Mouse (Mus musculus) cerebellum, postnatal 10 days (tissue): ENCODE measurements at regions not wholly inside any gene's neighbourhood (a gene's known extent, or its start where the extent isn't known, plus 50 kb on each side); places are given as distances from the start of the nearest gene placed in this dataset.

Source experiments
- DNase-seq, 2 experiments: peaks; one replicate each; pipeline ENCODE4 v3.0.0; 2021; ENCODE audit warnings: mixed read lengths in 2 of 2

DNA sequence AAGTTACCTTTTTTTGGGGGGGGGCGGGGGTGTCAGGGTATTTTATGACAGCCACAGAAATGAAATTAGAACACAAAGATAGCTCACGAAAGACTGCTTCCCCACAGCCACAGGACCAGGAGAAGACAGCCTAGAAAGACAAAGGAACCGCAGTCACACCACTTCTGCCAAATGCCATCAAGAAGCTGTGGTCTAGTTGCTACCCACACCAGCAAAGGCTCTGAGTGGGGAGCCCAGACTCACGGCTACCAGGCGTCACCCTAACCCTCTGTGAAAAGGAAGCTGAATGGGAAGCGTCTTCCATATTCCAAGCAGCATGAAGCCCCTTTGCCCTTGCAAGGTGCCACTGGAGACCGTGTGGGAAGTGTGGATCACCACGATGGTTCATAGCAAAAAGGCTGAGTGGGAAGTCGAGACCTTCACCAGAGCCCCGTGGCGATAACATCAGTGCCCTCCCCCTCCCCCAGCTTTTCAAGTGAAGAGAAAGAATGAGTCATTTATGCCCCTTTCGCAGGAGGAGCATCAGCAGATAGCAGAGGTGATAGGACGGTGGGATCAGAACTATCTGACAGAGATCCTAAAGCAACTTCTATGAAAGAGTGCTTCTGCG is 91.3 kb upstream of the Spdye4c start:
- no peak for DNase-seq

DNA sequence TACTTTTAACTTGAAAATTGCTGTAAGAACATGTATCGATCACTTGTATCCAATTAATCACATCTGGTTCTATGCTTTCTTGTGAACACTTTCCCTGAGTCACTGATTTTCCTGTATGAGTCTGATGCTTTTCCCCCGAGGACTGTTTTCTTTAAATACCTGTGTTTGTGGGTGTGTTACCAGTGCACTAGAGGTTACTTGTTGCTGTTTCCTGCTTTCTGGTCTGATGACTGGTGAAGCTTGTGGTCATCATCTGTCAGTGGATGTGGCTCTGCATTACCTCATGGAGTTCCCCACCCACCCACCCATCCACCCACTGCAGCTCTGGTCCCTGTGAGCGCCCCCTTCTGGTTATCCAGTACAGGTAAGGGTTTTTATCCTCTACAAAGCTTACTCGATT is 88.3 kb upstream of the Spdye4c start:
- DNase-seq, result peak; percentile 16 to 31

DNA sequence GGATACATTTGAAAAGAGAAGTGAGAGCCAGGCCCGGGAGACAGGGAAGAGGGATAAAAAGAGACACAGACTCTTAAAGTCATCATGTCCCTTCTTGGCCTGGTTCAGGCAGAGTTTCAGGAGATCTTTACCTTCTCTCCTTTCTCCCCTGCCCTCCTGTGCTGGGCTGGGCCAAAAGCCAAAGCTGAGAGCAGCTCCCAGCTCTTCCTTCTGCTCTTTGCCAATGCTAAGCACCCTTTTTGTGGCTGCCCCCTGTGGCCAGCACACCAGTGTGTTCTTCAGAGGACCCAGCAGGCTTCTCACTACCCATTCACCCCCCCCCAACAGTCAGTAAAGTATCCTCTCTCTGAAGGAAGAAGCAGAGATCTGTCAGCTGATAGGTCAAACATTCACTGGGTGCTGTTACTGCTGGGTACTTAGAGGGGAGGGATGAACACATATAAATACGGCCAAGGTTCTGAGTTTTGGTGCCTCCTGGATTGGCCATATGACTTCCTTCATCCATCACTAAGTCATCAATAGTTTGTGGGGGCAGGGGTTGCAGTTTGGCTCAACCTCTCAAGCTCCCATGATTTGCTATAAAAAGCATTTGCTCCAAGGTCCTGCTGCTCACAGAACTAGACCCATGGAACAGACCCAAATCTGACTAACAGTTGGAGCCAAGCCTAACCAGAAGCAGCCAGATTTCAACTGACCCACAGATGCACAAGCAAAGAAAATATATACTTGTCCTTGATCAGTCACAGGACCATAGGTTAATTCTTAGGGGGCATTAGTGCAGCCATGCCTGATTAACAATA is 87.7 kb upstream of the Spdye4c start:
- peak; percentile 70 to 79 for DNase-seq

DNA sequence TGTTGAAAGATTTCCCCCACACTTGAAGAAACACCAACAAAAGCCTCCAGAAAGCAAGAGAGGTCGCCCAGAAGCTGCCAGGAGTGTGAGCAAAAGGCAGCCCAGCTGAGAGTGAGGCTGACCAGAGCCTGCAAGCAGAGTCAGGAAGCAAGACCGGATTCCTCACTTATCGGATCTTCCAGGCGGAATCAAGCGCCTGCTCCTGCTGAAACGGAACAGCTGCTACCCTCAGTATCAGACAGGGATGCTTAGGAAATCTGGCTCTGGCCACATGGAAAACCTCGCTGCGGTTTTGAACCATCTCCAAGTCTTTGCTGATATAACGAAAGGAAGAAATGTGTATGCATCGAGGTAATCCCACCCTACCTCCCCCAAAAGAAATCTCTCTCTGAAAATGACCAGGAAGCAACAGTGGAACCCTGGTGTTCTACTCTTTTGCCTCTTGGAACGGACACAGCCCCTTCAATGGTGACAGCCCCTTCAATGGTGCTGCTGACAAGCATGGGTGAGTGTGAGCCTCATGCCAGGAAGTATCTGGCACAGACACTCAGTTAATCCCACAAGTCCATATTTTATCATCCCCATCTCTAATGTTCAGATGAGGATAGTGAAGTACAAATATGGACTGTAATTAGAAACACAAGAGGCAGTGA is 83.3 kb upstream of the Spdye4c start:
- peak; percentile 79 to 81 for DNase-seq

DNA sequence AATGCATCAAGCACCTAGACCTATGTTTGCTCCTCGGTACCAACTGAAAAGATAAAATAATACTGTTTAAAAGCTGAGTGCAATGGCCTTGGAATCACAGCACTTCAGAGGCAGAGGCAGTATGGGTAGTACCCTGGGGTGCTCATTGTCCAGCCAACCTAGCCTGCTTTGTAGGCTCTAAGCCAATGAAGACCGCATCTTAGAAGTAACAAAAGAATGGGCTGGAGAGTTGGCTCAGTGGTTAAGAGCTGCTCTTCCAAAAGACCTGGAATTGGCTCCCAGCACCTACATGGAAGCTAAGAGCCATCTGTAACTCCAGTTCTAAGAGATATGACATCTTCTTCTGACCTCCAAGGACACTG is 82.8 kb upstream of the Spdye4c start:
- DNase-seq, result peak; percentile 55 to 62

DNA sequence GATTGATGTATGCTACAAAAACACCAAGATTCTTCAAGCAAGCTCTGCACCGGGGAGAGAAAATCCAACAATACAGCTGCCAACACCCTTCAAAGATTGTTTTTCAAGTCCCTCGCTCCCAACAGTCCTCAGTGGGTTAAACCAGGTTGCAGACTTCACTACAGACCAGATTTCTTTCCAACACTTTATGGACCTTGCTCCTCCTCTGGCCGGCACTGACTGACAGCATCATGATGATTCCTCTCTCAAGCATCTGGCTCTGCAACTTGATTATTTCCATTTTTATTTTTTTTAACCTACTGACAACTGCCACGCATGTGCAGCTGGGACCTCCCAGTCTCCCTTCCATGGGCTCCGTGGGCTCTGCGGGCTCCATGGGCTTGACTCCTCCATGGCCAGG is 79.7 kb upstream of the Spdye4c start:
- no peak for DNase-seq

DNA sequence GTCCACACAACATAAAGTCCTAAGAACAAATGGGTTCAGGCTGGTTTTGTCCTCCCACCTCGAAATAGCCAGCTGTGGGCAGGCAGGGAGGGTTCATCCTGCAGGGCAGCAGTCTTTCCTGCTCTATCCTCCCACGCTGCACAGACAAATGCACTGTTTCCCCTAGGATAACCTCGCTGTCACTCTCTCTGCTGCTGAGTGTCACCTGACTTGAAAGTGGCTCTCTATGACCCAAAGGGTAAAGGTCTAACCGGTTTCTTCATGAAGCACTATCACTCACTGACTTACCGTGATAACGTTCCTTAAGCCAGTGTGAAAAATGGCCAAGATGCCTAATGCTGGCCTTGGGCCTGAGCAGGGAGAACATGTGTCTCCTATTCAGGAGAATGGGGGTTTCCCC is 78.2 kb upstream of the Spdye4c start:
- DNase-seq, result no peak

DNA sequence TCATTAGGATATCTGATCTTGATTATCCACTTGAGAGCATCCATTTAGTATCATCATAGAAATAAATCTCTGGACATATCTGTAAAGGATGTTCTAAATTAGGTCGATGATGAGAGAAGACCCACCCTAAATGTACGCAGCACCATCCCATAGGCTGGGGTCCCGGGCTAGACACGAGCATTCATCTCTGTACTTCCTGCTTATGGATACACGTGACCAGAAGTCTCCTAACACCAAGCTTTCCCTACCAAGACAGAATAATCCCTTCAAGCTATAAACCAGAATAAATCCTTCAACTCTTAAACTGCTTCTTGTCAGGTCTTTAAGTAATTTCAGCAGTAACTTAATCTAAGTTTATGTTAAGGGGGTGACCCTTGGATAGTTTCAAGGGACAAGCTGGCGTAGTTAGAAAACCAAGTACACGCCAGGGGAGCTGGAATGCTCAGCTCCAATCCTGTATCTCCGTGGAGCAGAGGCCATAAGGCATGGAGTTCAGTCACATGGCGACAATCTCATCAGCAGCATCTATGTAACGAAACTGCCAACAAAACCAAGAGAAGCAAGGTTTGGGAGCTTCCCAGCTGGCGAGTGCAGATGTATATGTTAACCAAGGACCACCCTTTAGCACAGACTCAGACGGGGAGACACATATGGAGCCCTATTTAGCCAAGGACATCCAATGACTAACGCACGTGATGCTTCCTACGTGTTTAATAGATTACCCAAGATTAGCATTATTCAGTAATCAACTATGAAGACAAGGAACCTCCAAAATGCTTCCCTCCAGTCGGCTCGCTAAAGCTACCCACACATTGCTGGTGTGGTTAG is 76.3 kb upstream of the Spdye4c start:
- no peak for DNase-seq

DNA sequence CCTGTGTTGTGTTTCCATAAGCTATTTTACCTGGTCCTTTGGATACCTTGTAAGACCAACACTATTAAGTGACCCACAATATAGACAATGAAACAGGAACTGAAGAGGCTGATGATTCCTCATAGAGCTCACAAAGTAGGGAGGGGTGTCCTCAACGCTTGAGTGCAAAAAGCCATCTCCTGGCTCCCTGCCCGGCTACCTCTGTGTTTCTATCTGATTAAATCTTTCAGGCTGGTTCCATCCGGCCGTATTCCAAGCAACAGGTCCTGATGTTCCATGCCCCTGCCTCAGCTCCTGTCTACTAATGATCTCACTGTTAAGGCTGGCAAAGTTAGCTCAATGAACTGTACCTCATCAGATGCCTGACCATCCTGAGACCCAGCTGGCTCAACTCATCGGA is 75.3 kb upstream of the Spdye4c start:
- peak; percentile 80 to 81 for DNase-seq

DNA sequence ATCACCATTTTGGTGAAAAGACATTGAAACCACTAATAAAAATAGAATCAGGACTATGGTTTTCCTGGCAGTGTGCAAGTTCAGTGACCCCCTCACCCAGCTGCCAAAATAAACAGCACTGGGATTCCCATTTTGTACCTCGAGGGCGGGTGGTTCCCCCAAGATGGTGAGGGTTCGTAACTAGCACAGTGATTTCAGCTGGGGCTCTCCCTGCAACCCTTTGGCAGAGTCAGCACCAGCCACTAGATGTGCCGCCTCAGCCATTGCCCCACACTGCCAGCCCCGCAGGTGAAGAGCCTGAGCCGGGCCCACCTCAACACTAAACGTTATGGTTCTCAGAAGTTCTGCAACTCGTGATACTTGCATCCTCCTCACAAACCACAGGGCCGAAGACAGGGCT is 74.3 kb upstream of the Spdye4c start:
- DNase-seq, result no peak

DNA sequence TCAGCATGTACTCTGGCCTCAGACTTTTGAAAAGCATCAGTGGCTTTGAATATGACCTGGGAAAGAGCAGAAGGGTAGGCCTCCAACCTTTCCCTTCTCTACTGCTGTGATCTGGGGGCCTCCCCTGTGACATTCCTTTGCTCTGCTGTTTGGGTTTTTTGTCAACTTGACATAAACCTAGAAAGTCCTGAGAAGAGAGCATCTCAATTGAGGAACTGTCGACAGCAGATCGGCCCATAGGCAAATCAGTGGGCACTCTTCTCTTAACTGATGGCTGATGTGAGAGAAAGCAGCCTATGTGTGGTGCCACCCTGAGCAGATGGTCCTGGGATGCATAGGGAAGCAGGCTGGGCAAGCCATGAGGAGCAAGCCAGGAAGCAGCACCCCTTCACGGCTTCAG is 72.9 kb upstream of the Spdye4c start:
- DNase-seq, result no peak

DNA sequence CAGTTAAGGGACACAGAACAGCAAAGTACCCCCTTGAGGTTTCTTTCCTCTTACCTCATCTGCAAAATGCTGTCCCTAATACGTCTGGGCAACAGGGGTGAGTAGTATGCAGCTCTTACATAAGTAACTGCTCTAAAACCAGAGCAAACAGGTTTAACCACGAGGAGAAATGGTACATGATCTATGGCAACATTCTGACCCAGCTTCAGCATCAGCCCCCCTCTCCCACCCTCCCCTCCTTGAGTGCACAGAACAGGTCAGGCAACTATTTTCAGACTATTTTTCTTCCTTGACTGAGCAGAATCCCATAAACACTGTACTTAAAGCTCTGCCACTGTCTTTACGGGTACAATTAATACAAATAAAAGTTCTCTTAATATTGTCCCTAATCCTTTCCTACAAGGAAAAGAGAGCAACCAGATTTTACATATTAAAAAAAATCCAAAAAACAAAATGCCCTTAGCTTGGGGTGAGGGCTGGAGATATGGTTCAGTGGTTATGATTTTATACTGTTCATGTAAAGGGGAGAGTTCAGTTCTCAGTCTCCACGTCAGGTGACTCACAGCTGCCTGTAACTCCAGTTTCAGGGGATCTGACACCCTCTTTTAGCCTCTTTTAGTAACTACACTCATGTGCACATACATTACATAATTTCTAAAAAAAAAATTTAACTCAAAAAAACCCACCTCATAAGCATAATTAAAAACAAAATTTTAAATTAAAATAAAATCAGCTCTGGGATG is 69.1 kb upstream of the Spdye4c start:
- DNase-seq, result no peak

DNA sequence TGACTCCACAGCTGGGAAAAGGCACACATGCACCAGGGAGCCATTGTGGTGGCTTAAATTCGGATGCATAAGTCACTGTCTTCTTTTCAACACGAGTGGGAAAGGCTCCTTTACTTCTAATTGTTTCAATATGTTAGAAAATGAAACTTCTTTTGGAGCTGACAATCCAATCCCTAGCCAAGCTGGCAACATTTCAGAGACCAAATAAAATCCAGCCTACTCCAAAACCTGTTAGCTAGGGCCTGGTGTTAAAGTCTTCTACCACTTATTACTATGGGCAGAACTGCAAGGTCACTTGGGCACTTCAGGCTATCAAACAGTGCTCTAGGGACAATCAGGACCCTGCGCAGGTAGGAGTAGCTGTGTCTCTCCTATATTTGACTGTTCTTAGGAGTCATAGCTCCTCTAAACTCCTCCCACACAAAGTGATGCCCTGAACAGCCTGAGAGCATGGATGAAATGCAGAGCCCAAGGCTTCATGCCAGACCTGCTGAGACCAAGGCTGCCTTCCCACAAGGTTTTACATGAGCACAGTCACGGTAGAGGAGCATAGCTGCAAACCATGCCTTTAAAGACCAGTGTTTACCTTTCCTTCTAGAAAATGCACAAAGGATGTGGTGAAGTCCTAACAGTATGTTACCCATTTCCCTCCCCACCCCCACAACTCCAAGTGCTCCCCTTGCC is 67.4 kb upstream of the Spdye4c start:
- DNase-seq, result peak; percentile 70 to 71

DNA sequence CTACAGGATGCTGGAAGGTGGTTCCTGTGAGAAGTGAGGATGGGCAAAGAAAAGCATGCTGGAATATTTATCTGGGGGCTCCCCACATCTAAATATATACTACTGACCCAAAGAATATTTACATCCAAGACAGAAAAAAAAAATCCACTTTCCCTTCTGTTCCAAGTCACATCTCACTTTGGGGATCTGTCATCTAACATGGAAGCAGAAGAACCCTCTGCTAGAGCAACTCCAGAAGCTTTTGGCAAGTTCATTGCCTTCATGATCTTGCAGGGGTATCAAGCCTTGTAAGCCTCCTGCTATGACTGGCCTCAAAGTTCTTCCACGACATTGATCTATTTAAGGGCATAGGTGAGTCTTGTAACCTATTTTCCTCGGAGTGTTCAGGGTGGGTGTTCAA is 64.9 kb upstream of the Spdye4c start:
- DNase-seq, result no peak

DNA sequence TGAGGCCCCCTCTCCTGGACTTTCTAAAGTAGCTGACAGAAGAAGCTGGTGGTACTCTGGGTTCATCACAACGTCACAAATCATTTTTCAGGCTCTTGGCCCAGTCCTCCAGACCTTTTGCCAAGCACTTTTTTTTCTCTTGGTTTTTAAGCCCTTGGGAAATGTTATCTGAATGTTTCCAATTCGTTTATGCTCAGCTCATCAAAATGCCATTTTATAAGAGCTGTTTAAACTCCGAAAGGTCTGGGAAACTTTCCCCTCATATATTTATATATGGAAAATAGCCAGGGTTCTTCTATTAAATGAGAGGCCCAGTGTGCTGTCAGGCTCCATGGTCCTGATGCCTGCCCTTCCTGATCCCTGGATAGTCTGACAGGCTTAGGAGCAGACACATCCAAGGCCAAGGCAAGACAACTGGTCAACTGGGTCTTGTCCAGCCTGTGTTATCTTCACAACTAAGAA is 64.1 kb upstream of the Spdye4c start:
- DNase-seq, result no peak

DNA sequence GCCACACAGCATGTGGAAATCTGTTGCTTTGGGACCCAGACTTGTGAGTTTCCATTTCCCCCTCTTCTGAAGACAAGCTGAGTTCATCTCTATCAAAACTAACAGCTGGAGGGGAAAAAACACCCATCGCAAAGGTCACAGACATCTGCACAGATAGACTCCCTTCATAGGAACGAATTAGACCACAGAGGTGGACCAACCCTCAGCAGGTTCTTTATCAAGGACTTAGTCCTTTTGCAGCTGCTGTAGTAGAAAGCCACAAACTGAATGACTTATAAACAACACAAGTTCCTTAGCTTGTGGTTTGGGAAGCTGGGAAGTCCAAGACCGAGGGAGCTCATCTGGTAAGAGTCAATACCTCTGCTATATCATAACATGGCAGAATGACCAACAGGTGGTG is 54.7 kb upstream of the Spdye4c start:
- DNase-seq, result no peak

DNA sequence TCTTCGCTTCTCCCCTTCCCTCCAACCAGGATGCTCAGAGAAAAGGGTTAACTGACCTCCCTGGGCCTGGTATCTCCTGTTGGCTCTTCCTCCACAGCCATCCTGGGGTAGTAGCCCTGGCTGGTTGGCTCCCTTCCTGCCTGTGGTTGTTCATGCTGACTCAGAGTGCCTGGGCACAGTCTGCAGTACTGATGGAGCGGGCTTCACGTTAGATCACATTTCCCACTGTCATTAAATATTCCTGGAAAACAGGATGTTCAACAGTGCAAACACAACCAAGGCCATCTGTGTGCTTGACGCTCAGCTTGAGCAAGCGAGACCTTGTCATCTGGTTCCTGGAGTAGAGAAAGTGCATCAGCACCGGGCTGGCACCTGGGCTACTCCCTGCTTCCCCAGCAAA is 53.6 kb upstream of the Spdye4c start:
- peak; percentile 44 to 45 for DNase-seq

DNA sequence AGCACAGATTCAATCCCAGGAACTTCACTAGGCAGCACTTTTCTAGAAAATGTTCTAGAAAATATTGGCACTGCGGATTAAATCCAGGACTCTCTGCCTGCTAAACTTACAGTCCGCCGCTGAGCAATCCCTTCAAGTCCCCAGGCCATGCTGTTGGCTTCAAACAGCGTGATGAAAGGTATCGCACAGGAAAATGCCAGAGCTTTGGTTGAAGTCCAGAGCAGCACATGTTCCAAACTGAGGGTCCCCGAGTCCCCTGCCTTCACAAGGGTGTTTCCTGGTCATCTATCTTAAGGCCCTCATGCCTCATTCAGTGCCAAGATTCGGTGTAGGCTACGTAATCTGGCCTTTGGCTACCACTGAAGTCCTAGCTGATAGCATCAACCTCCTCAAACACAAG is 52.3 kb upstream of the Spdye4c start:
- no peak for DNase-seq
